Mouse (Mus musculus) gastrocnemius, postnatal 36 days (tissue): Measurements from ENCODE around the gene Rfc1. TPM values are rescaled to one million over a fixed set of nuclear protein-coding genes. Genes with fewer than 3 reads are reported as not detected.
"Not testable (repeated sequence)": the region's sequence is repeated elsewhere in the genome, so short reads cannot be mapped to it uniquely, and the experiment has no call there.

Experiments used
- DNase-seq, 2 experiments: peaks; one replicate each; pipeline ENCODE4 v3.0.0; 2022
- intact Hi-C: fragments of 180-260 bp; cut with DNase I; formaldehyde crosslinking; loops from one replicate; pipeline ENCODE4 v1.15.1; 2025
- total RNA-seq, 2 experiments: library from RNA; stranded (reverse); gene quantifications; 2 replicates each; pipeline ENCODE4 v1.2.3; 2021

Gene Rfc1
- total RNA-seq, 2 experiments from 2014 or later: 17.9 to 21.1 TPM

DNA sequence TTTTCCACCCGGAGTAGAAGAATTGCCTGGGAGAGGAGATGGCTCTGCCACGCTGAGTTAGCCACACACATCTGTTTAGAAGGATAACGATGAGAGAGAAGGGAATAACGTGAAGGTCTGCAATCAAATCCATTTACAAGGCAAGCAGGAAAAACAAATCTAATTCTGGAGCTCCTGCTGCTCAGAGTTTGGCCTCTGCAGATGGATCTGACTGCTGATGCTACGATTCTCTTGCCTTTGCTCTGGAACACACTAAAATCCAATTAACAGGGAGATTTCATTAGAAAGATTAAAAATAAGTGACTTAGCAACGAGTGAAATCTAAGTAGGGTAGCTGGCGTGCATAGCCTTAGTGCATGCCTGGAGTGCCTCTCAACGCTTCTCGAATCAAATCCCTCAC is 30.0 kb downstream of the Rfc1 start:
- intact Hi-C loops: no loop called here
- DNase-seq: no peak

DNA sequence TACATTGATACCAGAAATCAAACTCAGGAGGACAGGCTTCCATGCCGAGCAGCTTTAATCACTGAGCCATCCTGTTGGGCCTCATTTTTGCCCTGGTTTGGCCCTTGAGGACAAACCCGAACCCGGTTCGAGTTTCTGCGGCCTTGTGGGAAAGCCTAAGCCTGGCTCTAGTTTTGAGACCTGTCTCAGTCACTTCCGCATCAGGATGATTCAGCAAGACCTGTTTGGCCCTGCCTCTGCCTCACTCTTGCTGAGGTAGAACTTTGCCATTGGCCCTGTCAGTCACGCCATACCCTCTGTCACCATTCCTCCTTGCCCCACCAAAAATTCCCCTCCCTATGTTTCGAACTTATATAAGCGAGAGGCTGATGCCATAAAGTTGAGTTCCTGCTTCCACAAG is 35.3 kb downstream of the Rfc1 start:
- DNase-seq: no peak
- intact Hi-C loops: no loop called here

DNA sequence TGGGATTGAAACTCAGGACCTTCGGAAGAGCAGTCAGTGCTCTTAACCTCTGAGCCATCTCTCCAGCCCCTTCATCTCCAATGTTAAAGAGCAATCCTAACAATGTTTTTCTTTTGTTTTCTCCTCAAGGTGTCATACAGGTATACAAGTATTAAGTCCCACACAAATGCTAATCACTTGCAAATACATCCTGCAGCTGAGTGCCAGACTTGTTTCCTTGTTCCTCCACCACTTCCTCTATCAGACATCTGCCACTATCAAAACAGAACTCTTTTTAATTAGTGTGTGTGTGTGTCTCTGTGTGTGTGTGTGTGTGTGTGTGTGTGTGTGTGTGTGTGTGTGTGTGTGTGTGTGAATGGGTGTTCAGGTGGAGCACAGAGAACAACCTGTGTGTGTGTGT is 35.8 kb downstream of the Rfc1 start:
- intact Hi-C loops, DNase-seq: not testable (repeated sequence)

DNA sequence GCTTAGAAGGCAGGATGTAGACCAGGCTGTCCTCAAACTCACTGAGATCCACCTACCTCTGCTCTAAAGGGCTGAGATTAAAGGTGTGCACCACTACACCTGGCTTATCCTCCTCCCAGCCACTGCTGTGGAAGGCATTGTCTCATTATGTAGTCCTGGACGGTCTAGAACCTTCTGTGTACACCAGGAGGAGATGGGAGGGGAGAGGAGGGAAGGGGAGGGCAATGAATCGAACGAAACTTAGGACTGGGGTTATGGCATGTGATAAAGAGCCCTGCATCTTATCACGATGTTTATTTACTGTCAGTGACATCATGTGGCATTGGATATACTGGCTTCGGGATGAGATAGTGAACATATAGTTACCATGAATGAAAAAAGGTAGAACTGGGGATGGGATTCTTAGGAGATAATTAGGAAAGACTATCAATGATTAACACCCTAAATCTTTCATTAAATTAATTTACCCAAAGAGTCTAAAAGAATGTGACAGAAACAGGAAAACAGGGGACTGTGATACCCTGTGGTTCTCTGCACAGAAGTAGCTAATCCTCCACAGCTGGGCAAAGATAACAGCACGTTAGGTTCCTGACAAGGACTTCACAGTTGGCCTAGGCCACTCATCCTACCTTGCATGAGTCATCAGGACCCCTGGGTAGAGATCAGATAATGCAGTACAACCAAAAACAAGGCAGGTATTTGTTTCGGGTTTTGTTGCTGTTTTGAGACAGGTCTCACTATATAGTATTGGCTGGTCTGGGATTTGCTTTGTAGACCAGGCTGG is 37.1 kb downstream of the Rfc1 start:
- intact Hi-C loops: no loop called here
- no peak for DNase-seq

DNA sequence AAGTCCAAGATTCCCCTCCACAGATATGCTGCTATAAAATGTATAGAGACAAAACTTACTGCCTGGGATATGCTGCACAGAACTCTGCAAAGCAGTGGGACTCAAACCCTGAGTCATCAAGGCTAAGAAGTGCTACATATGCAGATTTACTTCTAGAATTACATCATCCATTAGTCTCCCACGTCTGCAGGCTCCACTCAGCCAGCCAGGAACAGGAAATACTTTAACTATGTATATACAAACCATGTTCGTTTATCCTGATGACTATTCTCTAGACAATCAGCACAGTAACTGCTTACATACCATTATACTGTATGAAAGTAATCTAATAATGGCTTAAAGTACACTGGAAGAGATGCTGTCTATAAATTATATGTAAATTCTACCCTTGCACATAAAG is 41.2 kb downstream of the Rfc1 start:
- no peak for DNase-seq
- intact Hi-C loops: no loop called here

- no peak for DNase-seq
These were observed 41.8 kb downstream of the Rfc1 start for GRCm38 (mm10) chr5:65293627-65294026.

GRCm38 (mm10) chr5:65289009-65289408 is 46.5 kb downstream of the Rfc1 start:
- DNase-seq: not testable (repeated sequence)

More at GRCm38 (mm10) chr5:65293627-65294026, 41.8 kb downstream of the Rfc1 start:
- intact Hi-C loops: no loop called here

GRCm38 (mm10) chr5:65287751-65288701 is 47.4 kb downstream of the Rfc1 start:
- no peak for DNase-seq
- intact Hi-C loops: no loop called here

More at GRCm38 (mm10) chr5:65289009-65289408, 46.5 kb downstream of the Rfc1 start:
- intact Hi-C loops: not testable (repeated sequence)

DNA sequence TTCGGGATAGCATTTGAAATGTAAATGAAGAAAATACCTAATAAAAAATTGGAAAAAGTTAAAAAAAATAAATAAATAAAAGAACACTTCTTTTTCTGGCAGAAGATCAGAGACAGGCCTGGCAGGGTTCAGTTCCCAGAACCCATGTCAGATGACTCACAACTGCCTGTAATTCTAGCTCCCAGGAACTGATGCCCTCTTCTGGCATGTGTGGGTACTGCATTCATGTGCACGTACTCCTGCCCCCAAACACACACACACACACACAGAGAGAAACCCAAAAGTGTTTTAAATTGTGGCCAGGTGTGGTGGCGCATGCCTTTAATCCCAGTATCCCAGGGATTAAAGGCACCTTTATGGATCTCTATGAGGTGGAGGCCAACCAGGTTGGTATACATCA is 51.3 kb downstream of the Rfc1 start:
- intact Hi-C loops: no loop called here
- no peak for DNase-seq

- DNase-seq: no peak
- intact Hi-C loops: no loop called here
These were observed 54.3 kb downstream of the Rfc1 start for GRCm38 (mm10) chr5:65281216-65281615.

DNA sequence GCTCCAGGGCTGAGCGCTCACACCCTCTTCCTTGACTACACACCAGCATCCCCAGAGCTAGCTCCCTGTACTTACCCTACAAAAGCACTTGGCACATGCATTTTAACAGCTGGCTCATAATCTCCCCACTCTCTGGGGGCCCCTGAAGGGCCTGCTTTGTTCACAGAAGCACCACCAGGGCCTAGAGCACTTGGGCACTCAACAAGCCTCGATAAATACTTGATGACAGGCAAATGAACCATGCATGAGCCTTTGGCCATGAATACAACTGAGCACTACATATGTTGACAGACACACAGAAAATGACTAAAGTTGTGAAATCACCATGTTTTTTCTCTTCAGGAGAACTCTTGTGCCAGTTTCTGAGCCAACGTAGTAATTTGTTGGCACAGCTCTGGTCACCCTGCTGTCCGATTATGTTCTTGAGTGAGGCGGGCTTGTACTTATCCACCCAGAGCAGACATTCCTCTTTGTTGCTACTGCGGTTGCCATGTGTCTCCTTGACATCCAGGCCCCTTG is 56.3 kb downstream of the Rfc1 start:
- intact Hi-C loops: no loop called here

GRCm38 (mm10) chr5:65273966-65274365 is 61.5 kb downstream of the Rfc1 start:
- no peak for DNase-seq
- intact Hi-C loops: no loop called here

More for the DNA sequence above, 56.3 kb downstream of the Rfc1 start:
- DNase-seq: no peak

- intact Hi-C loops: no loop called here
- DNase-seq: no peak
These were observed 77.5 kb downstream of the Rfc1 start for GRCm38 (mm10) chr5:65257910-65258505.

GRCm38 (mm10) chr5:65250185-65250855 is 85.2 kb downstream of the Rfc1 start:
- no peak for DNase-seq
- intact Hi-C loops: no loop called here

GRCm38 (mm10) chr5:65247296-65247695 is 88.2 kb downstream of the Rfc1 start:
- intact Hi-C loops: loop anchor here (10.0 kb wide), 1 partner anchor 362 kb away; no protein-coding TSS in a partner anchor
- DNase-seq: no peak

- intact Hi-C loops: loop anchor here (2.0 to 10.0 kb wide), 2 partner anchors 240 to 358 kb away; no protein-coding TSS in a partner anchor
- no peak for DNase-seq
These were observed 92.7 kb downstream of the Rfc1 start for GRCm38 (mm10) chr5:65242740-65243139.

DNA sequence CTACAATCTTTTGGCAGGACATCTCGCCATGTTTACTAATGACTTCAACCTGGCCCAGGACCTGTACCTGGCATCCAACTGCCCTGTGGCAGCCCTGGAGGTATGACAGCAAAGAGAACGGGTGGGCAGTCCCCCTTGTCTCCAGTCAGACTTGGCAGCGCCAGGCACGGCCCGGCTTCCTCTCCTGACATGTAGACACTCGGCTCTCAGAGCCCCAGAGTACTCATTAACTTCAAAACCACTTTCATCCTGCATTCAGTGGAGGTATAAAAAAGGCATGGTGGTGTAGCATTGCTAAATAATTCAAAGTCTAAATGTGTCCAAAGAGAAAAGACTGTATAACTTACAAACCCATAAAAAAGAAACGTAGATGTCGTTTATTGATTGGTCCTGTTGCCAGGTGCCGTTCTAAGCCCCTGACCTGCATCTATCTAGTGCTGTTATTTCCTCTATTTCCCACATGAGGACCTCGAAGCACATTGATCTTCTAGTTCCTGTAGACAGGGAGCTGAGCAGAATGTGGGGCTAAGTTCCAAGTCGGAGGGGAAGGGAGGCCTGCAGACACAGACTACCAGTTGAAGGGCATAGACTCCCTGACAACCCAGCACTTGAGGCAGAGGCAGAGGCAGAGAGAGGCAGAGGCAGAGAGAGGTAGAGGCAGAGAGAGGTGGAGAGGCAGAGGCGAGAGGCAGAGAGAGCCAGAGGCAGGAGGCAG is 104.0 kb downstream of the Rfc1 start:
- intact Hi-C loops: no loop called here
- DNase-seq: no peak

DNA sequence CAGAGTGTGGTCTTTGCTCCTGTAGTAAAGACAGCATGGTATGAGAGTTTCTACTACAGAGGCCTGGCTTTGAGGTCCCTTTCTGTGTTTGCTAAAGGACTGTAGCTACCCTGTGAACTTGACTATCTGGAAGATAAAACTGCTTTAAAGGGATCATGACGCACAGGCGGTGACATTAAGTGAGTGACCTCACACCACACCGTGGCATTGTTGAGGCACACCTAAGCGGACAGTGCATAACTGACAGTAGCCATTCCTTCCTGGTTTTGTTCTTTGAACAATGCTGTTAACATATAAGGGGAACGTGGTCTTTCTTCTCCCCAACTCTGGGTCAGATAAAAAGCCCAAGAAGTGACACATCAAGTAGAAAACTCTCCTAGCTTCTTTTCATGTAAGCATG is 111.4 kb downstream of the Rfc1 start:
- intact Hi-C loops: no loop called here
- no peak for DNase-seq

DNA sequence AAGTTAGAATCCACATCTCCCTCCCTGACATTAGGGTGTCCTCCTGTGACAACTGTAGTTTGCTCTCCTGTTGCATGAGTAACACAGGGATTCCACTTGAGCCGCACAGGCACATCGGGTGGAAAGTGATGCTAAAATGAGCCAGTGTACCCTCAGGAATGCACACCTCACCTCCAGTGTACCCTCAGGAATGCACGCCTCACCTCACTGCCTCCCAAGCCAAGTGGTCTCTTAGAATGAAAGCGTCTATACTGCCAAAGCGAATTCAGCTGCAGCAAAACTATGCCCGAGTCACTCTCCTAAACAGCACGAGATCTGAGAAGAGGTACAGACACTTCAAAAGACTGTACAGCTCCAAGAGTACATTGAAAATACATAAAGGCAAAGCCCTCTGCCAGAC is 114.4 kb downstream of the Rfc1 start:
- intact Hi-C loops: no loop called here
- DNase-seq: no peak
